Mouse (Mus musculus): ENCODE data around the gene Fbxl17. TPM values are rescaled to one million over a fixed set of nuclear protein-coding genes. Genes with fewer than 3 reads are reported as not detected.
A peak's percentile ranks its signal among the peaks of the same experiment; 100 is the strongest.

The Fbxl17 gene
- total and polyA plus RNA-seq, 2 experiments from 2014 or later: 13.1 to 22.3 TPM

- WGBS: 96% methylated on average over 5 of the region's 5 CpGs
- TF ChIP-seq CTCF (IDR thresholded peaks at IDR 0.05; ENCODE audit: low read depth): no peak
These were observed 77.1 kb downstream of the Fbxl17 start for GRCm38 (mm10) chr17:63422685-63423084.

GRCm38 (mm10) chr17:63421864-63422263 is 78.0 kb downstream of the Fbxl17 start:
- Histone ChIP-seq H3K4me1 (ENCODE audit: insufficient read depth, low read length) (no peaks in the 10 kb centered on the region), H3K4me2 (ENCODE audit: low read depth, low read length) (no peak overlapping the region), H3K9ac (replicated peaks; ENCODE audit: low read length) (no peak overlapping the region), H3K27me3 (ENCODE audit: insufficient read depth, low read length) (no peaks in the 10 kb centered on the region), H3K4me3 (ENCODE audit: low read length) (no peak overlapping the region), H3K36me3 (ENCODE audit: insufficient read depth, low read length) (no peaks in the 10 kb centered on the region), H3K27ac (no peak overlapping the region), H3K9me3 (ENCODE audit: low read length) (no peaks in the 10 kb centered on the region)
- TF ChIP-seq CTCF (IDR thresholded peaks at IDR 0.05; ENCODE audit: low read depth): no peak
- ATAC-seq: no peak
- 77% methylated on average over 2 of the region's 2 CpGs for WGBS
- DNase-seq (ENCODE audit: low spot score): no peak

More at GRCm38 (mm10) chr17:63422685-63423084, 77.1 kb downstream of the Fbxl17 start:
- DNase-seq (ENCODE audit: low spot score) (no peak), ATAC-seq (no peak)
- no peak overlapping the region for H3K4me3 ChIP-seq (ENCODE audit: low read length)
- no peak overlapping the region for H3K27ac ChIP-seq
- H3K4me2 ChIP-seq (ENCODE audit: low read depth, low read length): no peak overlapping the region
- H3K4me1 ChIP-seq (ENCODE audit: insufficient read depth, low read length): no peaks in the 10 kb centered on the region
- H3K27me3 ChIP-seq (ENCODE audit: insufficient read depth, low read length): no peaks in the 10 kb centered on the region
- H3K36me3 ChIP-seq (ENCODE audit: insufficient read depth, low read length): no peaks in the 10 kb centered on the region
- H3K9me3 ChIP-seq (ENCODE audit: low read length): no peaks in the 10 kb centered on the region
- H3K9ac ChIP-seq (replicated peaks; ENCODE audit: low read length): no peak overlapping the region

DNA sequence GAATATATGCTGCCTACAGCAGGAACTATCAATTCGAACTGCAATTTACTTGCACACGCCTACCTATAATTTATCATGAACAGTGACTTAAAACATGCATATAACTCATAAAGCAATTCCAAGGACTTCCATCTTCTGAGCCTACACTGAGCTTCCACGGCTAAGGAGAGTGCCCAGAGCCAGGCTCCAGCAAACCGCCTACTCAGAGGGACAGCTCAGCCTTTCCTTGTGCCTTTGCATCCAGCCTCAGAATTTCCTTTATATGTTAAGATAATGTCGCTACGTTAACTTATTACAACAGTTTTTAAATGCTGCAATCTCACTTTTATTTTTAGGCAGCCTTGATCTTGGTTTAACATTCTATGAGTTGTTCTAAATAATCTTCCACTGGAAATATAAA is 80.3 kb downstream of the Fbxl17 start:
- no peaks in the 10 kb centered on the region for H3K4me1 ChIP-seq (ENCODE audit: insufficient read depth, low read length)
- H3K4me3 ChIP-seq (ENCODE audit: low read length): no peak overlapping the region
- no peak overlapping the region for H3K9ac ChIP-seq (replicated peaks; ENCODE audit: low read length)
- no peaks in the 10 kb centered on the region for H3K27me3 ChIP-seq (ENCODE audit: insufficient read depth, low read length)
- no peak overlapping the region for H3K27ac ChIP-seq
- no peak for TF ChIP-seq CTCF (IDR thresholded peaks at IDR 0.05; ENCODE audit: low read depth)
- no peaks in the 10 kb centered on the region for H3K36me3 ChIP-seq (ENCODE audit: insufficient read depth, low read length)
- no peaks in the 10 kb centered on the region for H3K9me3 ChIP-seq (ENCODE audit: low read length)
- 87% methylated on average over 6 of the region's 6 CpGs for WGBS
- no peak overlapping the region for H3K4me2 ChIP-seq (ENCODE audit: low read depth, low read length)
- ATAC-seq (no peak), DNase-seq (ENCODE audit: low spot score) (no peak)

GRCm38 (mm10) chr17:63413973-63414580 is 85.7 kb downstream of the Fbxl17 start:
- Histone ChIP-seq H3K4me1 (ENCODE audit: insufficient read depth, low read length) (no peaks in the 10 kb centered on the region), H3K4me3 (ENCODE audit: low read length) (no peak overlapping the region), H3K27me3 (ENCODE audit: insufficient read depth, low read length) (no peaks in the 10 kb centered on the region), H3K36me3 (ENCODE audit: insufficient read depth, low read length) (no peaks in the 10 kb centered on the region), H3K27ac (no peak overlapping the region), H3K9me3 (ENCODE audit: low read length) (no peaks in the 10 kb centered on the region), H3K9ac (replicated peaks; ENCODE audit: low read length) (no peak overlapping the region), H3K4me2 (ENCODE audit: low read depth, low read length) (no peak overlapping the region)
- 95% methylated on average over 1 of the region's 1 CpGs for WGBS
- no peak for ATAC-seq
- peak; percentile 66 for DNase-seq (ENCODE audit: low spot score)
- TF ChIP-seq CTCF (IDR thresholded peaks at IDR 0.05; ENCODE audit: low read depth): peak; percentile 73

- no peak overlapping the region for H3K27ac ChIP-seq
- no peak overlapping the region for H3K9ac ChIP-seq (replicated peaks; ENCODE audit: low read length)
- no peaks in the 10 kb centered on the region for H3K4me1 ChIP-seq (ENCODE audit: insufficient read depth, low read length)
- H3K27me3 ChIP-seq (ENCODE audit: insufficient read depth, low read length): no peaks in the 10 kb centered on the region
- no peak overlapping the region for H3K4me3 ChIP-seq (ENCODE audit: low read length)
- no peak for TF ChIP-seq CTCF (IDR thresholded peaks at IDR 0.05; ENCODE audit: low read depth)
- no peaks in the 10 kb centered on the region for H3K9me3 ChIP-seq (ENCODE audit: low read length)
- ATAC-seq (no peak), DNase-seq (ENCODE audit: low spot score) (no peak)
- no peaks in the 10 kb centered on the region for H3K36me3 ChIP-seq (ENCODE audit: insufficient read depth, low read length)
- WGBS: 78% methylated on average over 3 of the region's 3 CpGs
- no peak overlapping the region for H3K4me2 ChIP-seq (ENCODE audit: low read depth, low read length)
These were observed 88.3 kb downstream of the Fbxl17 start for GRCm38 (mm10) chr17:63411564-63411963.

- Histone ChIP-seq H3K4me2 (ENCODE audit: low read depth, low read length) (no peak overlapping the region), H3K27me3 (ENCODE audit: insufficient read depth, low read length) (no peaks in the 10 kb centered on the region), H3K36me3 (ENCODE audit: insufficient read depth, low read length) (no peaks in the 10 kb centered on the region), H3K9me3 (ENCODE audit: low read length) (no peaks in the 10 kb centered on the region), H3K27ac (no peak overlapping the region), H3K9ac (replicated peaks; ENCODE audit: low read length) (no peak overlapping the region), H3K4me3 (ENCODE audit: low read length) (no peak overlapping the region), H3K4me1 (ENCODE audit: insufficient read depth, low read length) (0 out of 2 replicates have a peak, but pooled peaks cover under 1% of the 10 kb centered on the region)
- ATAC-seq (no peak), DNase-seq (ENCODE audit: low spot score) (no peak)
- no peak for TF ChIP-seq CTCF (IDR thresholded peaks at IDR 0.05; ENCODE audit: low read depth)
- WGBS: 96% methylated on average over 2 of the region's 2 CpGs
These were observed 89.7 kb downstream of the Fbxl17 start for GRCm38 (mm10) chr17:63410101-63410500.

DNA sequence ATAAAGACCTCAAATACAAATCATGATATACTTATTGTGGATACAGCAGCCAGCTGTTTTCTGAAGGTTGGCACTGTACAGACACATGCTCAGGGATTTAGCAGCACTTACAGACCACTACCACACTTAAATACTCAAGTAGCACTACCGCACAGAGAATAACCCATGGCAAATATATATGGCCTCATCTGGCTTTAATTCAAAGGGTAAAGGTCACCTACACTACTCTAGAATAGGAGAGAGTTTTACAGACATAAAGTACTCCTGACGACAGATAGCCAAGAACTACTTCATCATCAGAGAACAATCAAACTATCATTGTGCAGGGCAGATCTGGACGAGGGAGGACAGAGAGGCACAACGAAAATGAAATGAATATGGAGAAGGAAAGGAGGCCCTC is 93.9 kb downstream of the Fbxl17 start:
- no peak for DNase-seq (ENCODE audit: low spot score)
- no peak overlapping the region for H3K27ac ChIP-seq
- H3K9me3 ChIP-seq (ENCODE audit: low read length): no peaks in the 10 kb centered on the region
- H3K4me2 ChIP-seq (ENCODE audit: low read depth, low read length): no peak overlapping the region
- H3K4me1 ChIP-seq (ENCODE audit: insufficient read depth, low read length): peaks cover 8% of the 10 kb centered on the region; the same call in 1 of the 2 replicates
- TF ChIP-seq CTCF (IDR thresholded peaks at IDR 0.05; ENCODE audit: low read depth): no peak
- no peak for ATAC-seq
- no peak overlapping the region for H3K4me3 ChIP-seq (ENCODE audit: low read length)
- H3K36me3 ChIP-seq (ENCODE audit: insufficient read depth, low read length): no peaks in the 10 kb centered on the region
- no peak overlapping the region for H3K9ac ChIP-seq (replicated peaks; ENCODE audit: low read length)
- H3K27me3 ChIP-seq (ENCODE audit: insufficient read depth, low read length): no peaks in the 10 kb centered on the region
- WGBS: 72% methylated on average over 4 of the region's 4 CpGs
